Mouse (Mus musculus): ENCODE measurements around the gene Sgo2b.
"Not testable (repeated sequence)": the region's sequence is repeated elsewhere in the genome, so short reads cannot be mapped to it uniquely, and the experiment has no call there.

Gene Sgo2b

DNA sequence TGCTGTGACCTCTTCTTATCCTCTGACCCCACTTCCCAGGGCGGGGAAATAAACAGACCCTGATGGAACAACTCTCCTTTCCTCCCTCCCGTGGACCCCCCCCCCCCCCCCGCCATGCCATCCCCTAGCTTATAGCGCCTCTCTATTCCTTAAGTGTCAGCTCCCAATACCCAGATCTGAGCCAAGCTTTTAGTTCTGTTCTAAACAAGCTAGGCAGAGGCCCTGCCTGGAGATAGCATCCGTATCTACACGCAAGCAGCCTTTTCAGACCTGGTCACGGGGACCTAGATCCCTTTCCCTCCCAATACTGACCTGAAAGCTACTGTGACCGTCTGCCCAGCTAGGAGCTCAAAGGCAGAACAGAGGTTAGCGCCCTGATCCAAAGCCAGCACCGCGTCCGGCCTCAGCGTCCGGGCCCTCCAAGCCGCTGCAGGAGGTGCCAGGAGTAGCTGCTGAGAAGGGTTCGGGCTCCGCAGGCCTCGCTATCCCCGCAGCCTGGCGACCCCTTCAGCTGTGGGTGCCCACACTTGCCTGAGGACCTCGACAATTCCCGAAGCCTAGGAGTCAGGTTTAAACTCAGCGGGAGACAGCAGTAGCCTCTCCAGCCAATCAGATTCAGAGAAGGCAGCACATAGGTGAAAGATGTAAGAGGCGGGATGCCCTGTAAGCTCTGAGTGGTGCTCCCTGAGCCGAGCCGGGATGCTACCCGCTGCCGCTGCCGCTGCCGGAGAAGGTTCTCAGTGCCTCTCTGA, at the start of gene Sgo2b:
Sgo2b (minus strand) TSS at position 623 of the 752 bp plus-strand sequence.
- no peak for DNase-seq (ENCODE audit: low spot score in 2 of 2)

DNA sequence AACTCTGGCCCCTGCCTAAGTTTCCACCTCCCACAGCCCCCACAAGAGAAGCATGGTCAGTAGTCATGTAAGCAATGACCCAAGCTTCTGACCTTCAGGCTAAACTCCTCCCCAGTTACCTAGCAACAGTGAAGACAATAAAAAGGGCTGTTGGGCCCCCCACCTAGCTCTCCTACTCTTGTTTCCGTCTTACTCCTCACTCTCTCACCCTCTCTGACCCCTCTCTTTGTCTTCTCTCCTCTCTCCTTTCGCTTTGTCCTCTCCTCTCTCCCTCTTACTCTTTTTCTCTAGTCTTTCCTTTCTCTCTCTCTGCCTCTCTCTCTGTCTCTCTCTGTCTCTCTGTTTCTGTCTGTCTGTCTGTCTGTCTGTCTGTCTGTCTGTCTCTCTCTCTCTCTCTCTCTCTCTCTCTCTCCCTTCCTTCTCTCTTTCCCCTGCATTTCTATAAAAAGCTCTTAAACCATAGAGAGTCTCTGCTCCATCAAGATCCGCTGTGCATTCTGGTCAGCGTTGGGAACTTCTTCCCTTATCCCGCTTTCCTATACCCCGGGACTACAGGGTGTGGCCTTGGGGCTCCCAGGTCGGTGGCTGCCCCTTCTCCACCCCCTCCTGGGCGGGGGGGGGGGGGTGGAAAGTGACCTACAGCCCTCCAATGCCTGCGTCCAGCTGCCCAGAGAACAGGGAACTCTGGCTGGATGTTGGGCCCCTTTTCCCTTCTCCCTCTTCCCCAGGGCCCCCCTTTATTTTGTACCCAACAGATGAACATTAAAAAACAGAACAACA, 18.8 kb upstream of the Sgo2b start:
- DNase-seq (ENCODE audit: low spot score in 2 of 2), result not testable (repeated sequence)

DNA sequence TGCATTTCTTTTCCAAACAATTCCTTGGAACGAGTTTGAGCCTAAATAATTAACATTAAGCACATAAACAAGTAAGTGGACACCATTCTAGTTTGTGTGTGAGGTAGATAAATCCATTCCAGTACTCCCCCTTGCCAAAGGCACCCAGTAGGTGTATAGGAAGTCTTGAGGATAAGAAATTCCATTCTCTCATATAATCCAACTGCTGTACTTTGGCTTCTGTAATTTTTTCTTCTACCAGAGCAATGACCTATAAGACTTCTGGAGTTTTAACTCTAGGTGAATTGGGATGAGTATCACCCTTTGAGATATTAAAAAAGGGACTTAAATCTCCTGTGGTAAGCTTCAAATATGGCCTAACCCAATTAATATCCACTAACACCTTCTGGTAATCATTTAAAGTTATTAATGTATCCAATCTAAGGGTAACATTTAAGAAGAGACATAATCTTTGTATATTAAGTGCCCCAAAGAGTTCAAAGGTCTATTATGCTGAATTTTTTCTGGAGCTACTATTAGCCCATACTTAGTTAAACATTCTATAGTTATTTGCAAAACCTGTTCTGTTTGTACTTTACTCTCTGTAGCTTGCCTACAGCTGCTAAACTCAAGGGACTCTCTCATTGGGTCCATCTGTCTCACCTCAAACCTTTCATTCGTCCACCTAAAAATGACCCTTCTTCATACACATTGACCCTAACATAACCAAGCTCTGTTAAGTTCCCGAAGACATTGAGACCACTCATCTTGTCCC, 9.2 kb upstream of the Sgo2b start:
- no peak for DNase-seq (ENCODE audit: low spot score in 2 of 2)

DNA sequence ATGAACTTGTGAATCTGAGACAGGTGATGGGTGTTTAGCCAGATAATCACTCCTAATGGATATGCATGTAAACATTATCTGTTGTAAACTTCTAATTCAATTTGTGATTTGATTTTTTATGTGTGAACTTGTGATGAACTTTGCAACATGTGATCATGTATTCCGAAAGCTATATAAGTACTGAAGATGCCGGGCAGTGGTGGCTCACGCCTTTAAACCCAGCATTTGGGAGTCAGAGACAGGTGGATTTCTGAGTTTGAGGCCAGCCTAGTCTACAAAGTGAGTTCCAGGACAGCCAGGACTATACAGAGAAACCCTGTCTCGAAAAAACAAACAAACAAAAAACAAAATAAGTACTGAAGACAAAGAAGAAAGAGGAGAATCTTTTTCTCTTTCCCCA, 1.8 kb upstream of the Sgo2b start:
- DNase-seq (ENCODE audit: low spot score in 2 of 2), result not testable (repeated sequence)

DNA sequence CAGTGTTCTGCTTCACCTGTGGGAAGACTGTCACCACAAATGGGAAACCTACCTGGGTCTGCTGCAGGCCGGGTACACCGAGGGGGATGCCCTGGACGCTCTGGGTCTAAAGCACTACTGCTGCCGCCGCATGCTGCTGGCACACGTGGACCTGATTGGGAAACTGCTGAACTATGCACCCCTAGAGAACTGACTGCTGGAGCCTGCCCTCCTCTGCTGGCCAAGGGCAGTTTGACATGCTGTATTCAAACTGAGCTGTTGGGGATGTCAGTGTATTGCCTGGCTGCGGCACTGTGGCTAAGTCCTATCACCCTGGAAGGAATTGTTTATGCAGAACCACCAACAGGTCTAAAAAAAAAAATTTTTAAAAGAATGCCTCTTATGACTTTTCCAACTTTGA, 18.9 kb downstream of the Sgo2b start:
- no peak for DNase-seq (ENCODE audit: low spot score in 2 of 2)

DNA sequence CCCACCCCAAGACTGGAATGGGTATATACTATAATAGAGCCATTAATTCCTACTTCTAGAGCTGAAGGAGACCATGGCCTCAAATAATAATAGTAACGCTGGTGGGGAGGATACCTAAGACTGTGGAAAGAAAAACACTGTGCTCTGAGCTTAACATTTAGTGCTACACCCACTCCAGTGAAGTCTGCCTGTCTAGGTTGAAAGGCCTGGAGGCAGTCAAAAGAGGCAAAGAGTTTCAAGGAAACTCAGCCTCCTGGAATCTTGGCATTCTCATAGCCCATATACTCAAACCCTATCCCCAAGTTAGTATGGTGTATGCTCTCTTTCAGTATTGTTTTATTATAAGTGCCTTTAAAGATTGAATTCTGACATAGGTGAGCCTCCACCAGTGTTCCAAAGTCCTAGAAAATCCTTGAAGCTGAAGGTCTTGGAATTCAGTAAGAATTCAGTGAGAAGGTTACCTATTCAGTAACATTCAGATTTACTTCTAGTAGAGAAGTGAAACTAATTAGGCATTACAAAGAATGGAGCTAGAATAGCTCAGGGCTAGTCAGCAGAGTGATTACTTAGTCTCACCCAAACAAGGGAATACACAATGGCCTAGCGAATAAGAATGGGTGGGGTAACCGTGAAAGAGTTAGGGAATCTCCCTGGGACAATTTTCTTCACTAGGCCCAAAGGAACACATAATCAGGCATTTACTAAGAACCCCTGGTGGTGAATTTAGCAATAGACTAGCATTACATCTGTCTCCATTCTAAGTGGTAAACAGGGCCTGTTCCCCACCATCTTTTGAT, 22.5 kb downstream of the Sgo2b start:
- no peak for DNase-seq (ENCODE audit: low spot score in 2 of 2)

DNA sequence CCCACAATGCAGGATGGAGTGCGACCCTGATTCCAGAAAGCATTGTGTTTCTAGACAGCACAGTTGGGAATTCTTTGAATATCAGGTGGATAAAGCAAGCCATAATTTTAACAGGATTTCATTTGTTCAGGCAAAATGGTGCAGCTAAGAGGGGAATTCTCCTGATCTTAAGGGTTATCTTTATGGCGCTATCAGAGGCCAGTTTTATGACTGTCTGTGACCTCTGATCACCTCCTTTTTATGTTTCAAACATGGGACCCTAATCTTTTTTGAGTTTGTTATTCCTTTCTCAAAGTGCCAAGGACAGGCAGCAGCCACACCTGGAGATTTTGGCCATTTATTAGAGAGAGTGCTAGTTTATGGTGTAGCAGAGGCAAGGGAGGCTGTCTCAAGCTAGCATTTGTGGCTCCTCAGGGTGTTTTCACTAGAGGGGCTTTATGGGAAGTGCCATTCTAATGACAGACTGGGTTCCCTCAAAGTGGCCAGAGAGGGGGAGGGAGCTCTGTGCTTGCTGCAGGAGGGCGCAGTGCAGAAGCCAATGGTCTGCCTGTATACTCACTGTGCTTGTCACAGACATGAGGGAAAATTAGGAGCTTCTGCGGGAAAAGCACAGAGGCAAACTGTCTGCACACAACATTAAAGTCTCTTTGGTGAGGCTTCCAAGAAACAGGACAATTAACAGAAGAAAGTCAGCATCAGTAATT, 30.6 kb downstream of the Sgo2b start:
- DNase-seq (ENCODE audit: low spot score in 2 of 2), result no peak

DNA sequence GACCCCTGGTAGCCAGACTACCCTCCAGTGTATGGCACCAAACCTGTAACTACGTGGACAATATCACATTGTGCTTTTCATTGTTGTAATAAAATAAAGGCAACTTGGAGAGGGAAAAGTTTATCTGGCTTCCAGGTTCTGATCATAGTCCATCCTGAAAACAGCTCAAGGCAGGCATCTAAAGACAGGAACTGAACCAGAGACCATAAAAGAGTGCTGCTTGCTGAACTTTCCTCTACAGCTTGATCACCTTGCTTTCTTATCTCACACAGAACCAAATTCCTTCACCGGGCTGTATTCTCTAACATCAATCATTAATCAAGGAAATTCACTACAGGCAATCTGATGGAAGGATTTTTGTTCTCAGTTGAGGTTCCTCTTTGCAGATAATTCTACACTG, 57.0 kb downstream of the Sgo2b start:
- no peak for DNase-seq (ENCODE audit: low spot score in 2 of 2)

DNA sequence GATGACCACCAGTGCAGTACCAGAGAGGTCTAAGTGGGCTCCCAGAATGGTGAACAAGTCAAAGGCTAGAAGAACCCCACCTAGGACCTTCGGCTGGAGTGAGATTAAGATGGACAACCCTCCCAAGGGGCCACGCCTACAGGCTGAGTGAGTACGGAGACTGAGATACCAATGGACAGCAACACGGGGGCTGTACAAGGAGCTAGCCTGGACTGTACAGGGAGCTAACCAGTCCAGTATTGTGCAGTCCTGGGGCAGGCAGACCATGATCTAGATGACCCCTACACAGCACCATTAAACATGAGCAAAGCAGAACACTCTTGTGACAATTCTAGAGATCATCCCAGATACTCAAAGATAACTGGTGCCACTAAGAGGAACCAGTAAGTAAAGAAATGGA, 73.7 kb downstream of the Sgo2b start:
- DNase-seq (ENCODE audit: low spot score in 2 of 2), result no peak

DNA sequence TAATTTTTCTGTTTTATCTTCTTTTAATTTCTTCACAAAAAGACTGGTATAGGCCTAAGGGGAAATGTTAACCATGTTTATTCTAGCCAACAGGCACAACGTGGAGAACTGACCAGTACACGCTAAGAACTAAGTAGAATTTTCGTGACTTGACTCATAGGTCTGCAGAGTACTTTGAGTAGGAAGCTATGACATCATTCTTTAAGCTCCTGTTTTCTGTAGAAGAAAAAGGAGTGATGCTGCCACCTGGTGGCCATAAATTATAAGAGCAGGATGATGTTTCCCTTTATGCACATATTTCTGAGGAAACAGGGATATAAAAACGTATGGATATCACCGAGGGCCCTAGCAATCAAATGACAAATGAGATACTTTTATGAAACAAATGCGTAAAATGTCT, 74.7 kb downstream of the Sgo2b start:
- DNase-seq (ENCODE audit: low spot score in 2 of 2), result peak; percentile 18 to 27

DNA sequence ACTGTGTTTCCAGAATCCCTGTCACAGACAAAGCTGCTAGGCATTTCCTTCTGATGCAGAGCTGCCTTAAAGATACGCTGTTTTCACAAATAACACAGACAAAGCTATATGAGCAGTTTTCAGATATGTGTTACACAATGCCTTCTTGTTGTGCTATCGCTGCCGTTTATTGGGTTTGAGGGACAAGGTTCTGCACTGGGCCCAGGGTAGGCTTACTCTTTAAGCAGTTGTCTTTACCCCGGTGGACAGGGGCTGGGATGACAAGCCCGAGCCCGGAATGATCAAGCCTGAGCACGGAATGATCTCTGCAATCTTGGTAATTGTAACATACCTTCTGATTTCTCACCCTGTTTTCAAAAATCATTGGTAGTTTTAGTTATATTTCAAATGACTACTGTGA, 75.1 kb downstream of the Sgo2b start:
- no peak for DNase-seq (ENCODE audit: low spot score in 2 of 2)

Data from urinary bladder, adult 18-20 months (tissue).